Mouse (Mus musculus): ENCODE results near the gene Timp3.

The Timp3 gene

GRCm38 (mm10) chr10:86300293-86301116, at the start of gene Timp3:
Timp3 (plus strand) TSS chr10:86300372.
- peak; percentile 46 for DNase-seq

GRCm38 (mm10) chr10:86256221-86256620, 44.0 kb upstream of the Timp3 start:
- DNase-seq = peak; percentile 56

- DNase-seq = no peak
Observed at GRCm38 (mm10) chr10:86257045-86257444, 43.1 kb upstream of the Timp3 start.

- DNase-seq = no peak
Observed at GRCm38 (mm10) chr10:86258046-86258445, 42.1 kb upstream of the Timp3 start.

- no peak for DNase-seq
Observed at GRCm38 (mm10) chr10:86258992-86259391, 41.2 kb upstream of the Timp3 start.

GRCm38 (mm10) chr10:86261725-86262124, 38.4 kb upstream of the Timp3 start:
- no peak for DNase-seq

- DNase-seq = no peak
Observed at GRCm38 (mm10) chr10:86264618-86265017, 35.6 kb upstream of the Timp3 start.

- no peak for DNase-seq
Observed at GRCm38 (mm10) chr10:86270254-86270653, 29.9 kb upstream of the Timp3 start.

GRCm38 (mm10) chr10:86272826-86273225, 27.3 kb upstream of the Timp3 start:
- no peak for DNase-seq

GRCm38 (mm10) chr10:86273410-86274191, 26.6 kb upstream of the Timp3 start:
- no peak for DNase-seq

GRCm38 (mm10) chr10:86275585-86275984, 24.6 kb upstream of the Timp3 start:
- DNase-seq = no peak

GRCm38 (mm10) chr10:86277327-86277726, 22.8 kb upstream of the Timp3 start:
- no peak for DNase-seq

- no peak for DNase-seq
Observed at GRCm38 (mm10) chr10:86278481-86278880, 21.7 kb upstream of the Timp3 start.

- no peak for DNase-seq
Observed at GRCm38 (mm10) chr10:86279579-86280168, 20.5 kb upstream of the Timp3 start.

- DNase-seq = no peak
Observed at GRCm38 (mm10) chr10:86281238-86281637, 18.9 kb upstream of the Timp3 start.

GRCm38 (mm10) chr10:86286508-86286907, 13.7 kb upstream of the Timp3 start:
- no peak for DNase-seq

GRCm38 (mm10) chr10:86290109-86290771, 9.9 kb upstream of the Timp3 start:
- no peak for DNase-seq

- DNase-seq = no peak
Observed at GRCm38 (mm10) chr10:86293880-86294279, 6.3 kb upstream of the Timp3 start.

- DNase-seq = no peak
Observed at GRCm38 (mm10) chr10:86294599-86295365, 5.4 kb upstream of the Timp3 start.

GRCm38 (mm10) chr10:86295454-86296098, 4.6 kb upstream of the Timp3 start:
- no peak for DNase-seq

- DNase-seq = peak; percentile 74
Observed at GRCm38 (mm10) chr10:86296111-86296510, 4.1 kb upstream of the Timp3 start.

GRCm38 (mm10) chr10:86297307-86297706, 2.9 kb upstream of the Timp3 start:
- no peak for DNase-seq

All from right cerebral cortex, adult 18-20 months (tissue).